Mouse (Mus musculus): ENCODE results near the gene Prelid3b.

- TF ChIP-seq POLR2A (IDR thresholded peaks at IDR 0.05; ENCODE audit: low read depth, low read length) = no peak
- TF ChIP-seq CTCF (conservative IDR thresholded peaks at IDR 0.05; ENCODE audit: insufficient read depth, insufficient read length, low read depth, low read length) = no peak
Measured at GRCm38 (mm10) chr2:174463370-174463769, 9.5 kb downstream of the Prelid3b start.
